Mouse (Mus musculus) heart, adult 2 months (tissue): ENCODE data around the gene Gje1.

Experiments
- CTCF ChIP-seq: fragments of 200-600 bp; IDR thresholded peaks from 2 replicates; pipeline ENCODE4 v1.8.1; 2022; ENCODE audit warnings: antibody characterized with exemption, mild to moderate bottlenecking, moderate library complexity
- EP300 ChIP-seq: fragments of 200-500 bp; IDR thresholded peaks from 2 replicates; pipeline ENCODE4 v1.6.1; 2011; ENCODE audit warnings: low read depth, low read length, control low read depth; ENCODE audit not compliant: insufficient read depth
- POLR2A ChIP-seq: fragments of 200-500 bp; IDR thresholded peaks from 2 replicates; pipeline ENCODE4 v1.6.1; 2011; ENCODE audit warnings: mild to moderate bottlenecking, low read depth, low read length, control low read depth; ENCODE audit not compliant: insufficient read depth

DNA sequence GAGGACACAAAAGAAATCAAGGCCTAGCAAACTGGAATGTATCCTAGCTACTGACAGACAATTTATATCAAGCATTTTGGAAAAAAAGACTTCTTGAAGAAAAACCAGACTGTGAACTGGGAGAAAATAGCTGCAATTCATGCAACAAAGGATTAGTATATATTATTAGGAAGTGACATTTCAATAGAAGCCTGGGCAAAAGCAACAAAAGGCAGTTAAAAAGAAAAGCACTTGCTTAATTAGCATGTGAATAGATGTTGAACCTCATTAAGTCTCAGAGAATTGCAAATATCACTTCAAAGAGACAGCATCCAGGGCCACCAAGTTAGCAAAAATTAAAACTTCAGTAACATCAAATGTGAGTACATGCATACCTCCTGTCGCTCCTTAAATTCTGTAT, 14.8 kb downstream of the Gje1 start:
- TF ChIP-seq CTCF, result no peak
- TF ChIP-seq POLR2A, result no peak
- TF ChIP-seq EP300, result no peak
